Mouse (Mus musculus): ENCODE measurements around the gene Gadd45a.

- TF ChIP-seq POLR2A (IDR thresholded peaks at IDR 0.05; ENCODE audit: insufficient read length, low read depth) (no peak), E2F4 (IDR thresholded peaks at IDR 0.05; ENCODE audit: insufficient read depth) (no peak), TCF3 (IDR thresholded peaks at IDR 0.05; ENCODE audit: insufficient read length, low read depth) (no peak), USF1 (IDR thresholded peaks at IDR 0.05; ENCODE audit: low read depth) (no peak), POLR2AphosphoS2 (IDR thresholded peaks at IDR 0.05; ENCODE audit: insufficient read length, low read depth) (no peak), MAX (IDR thresholded peaks at IDR 0.05; ENCODE audit: low read depth) (no peak), SRF (IDR thresholded peaks at IDR 0.05; ENCODE audit: control insufficient read depth, insufficient read length, low read depth) (no peak), TCF12 (IDR thresholded peaks at IDR 0.05; ENCODE audit: insufficient read depth, poor library complexity, severe bottlenecking) (no peak), MYOD1 (IDR thresholded peaks at IDR 0.05; ENCODE audit: control insufficient read depth in 1 of 3, insufficient read length in 2 of 3, low read depth in 2 of 3) (no peak), CEBPB (IDR thresholded peaks at IDR 0.05; ENCODE audit: insufficient read depth, poor library complexity, severe bottlenecking) (no peak)
Observed at GRCm38 (mm10) chr6:67046937-67047336, 9.7 kb upstream of the Gadd45a start.

Data from myocyte (in vitro differentiated cells).